Mouse (Mus musculus): Measurements from ENCODE around the gene Atp1b1. TPM values are rescaled to one million over a fixed set of nuclear protein-coding genes. Genes with fewer than 3 reads are reported as not detected.

Gene Atp1b1
- polyA plus RNA-seq, 1 experiment from 2014 or later: 86.4 TPM

DNA sequence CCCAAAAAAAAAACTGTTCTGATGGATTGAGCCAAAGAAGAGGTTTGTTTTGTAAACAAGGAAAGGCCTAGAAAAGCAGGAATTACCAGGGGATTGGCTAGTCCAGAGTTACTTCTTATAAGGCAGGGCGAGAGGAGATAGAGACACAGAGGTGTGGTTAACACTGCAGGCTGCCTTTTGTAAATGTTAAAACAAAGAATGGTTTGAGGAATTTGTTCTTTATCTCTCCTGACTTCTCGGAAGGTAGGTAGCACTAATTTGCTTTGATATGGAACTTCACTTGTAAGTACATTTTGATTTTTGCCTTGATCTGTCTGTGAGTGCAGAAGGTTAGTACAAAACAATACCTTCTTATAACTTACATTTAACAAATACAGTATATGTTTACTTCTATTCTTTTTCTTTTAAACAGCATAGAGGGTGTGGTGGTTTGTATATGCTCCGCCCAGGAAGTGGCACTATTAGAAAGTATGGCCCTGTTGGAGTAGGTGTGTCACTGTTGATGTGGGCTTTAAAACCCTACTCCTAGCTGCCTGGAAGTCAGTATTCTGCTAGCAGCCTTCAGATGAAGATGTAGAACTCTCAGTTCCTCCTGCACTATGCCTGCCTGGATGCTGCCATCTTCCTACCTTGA, 31.9 kb upstream of the Atp1b1 start:
- no peaks in the 10 kb centered on the region for H3K4me1 ChIP-seq (ENCODE audit: control insufficient read depth, insufficient read depth, low read length)
- no peaks in the 10 kb centered on the region for H3K36me3 ChIP-seq (ENCODE audit: control insufficient read depth, insufficient read depth, low read length)
- no peak for ATAC-seq (ENCODE audit: low FRiP score, low TSS enrichment)
- H3K4me3 ChIP-seq (ENCODE audit: low read length): no peak overlapping the region
- WGBS: 94% methylated on average over 3 of the region's 3 CpGs
- H3K27me3 ChIP-seq (ENCODE audit: control insufficient read depth, insufficient read depth, low read length): no peaks in the 10 kb centered on the region
- H3K27ac ChIP-seq (ENCODE audit: low read depth, low read length): no peak overlapping the region
- H3K4me2 ChIP-seq (replicated peaks; ENCODE audit: low read depth, low read length): no peak overlapping the region
- no peaks in the 10 kb centered on the region for H3K9me3 ChIP-seq (ENCODE audit: control insufficient read depth, low read length)
- no peak overlapping the region for H3K9ac ChIP-seq (ENCODE audit: low read depth, low read length)

DNA sequence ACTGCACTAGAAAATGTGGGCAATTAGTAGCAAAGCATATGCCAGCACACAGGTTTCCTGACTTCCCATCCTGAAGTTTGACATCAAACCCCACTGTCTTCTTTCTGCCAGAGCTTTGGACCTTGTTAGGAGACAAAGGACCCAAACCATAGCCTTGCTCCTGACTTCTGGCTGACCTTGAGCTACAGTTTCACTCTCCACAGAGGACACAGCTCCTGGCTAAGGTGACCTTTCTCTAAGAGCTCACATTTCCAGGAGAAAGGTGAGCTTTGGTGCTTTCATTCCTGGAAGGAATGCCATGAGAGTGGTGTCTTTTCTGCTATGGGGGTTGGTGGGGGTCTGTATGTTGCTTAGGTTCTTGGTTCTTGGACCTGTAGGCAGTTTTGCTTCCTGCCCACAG, 25.6 kb upstream of the Atp1b1 start:
- Histone ChIP-seq H3K4me3 (ENCODE audit: low read length) (no peak overlapping the region), H3K4me2 (replicated peaks; ENCODE audit: low read depth, low read length) (no peak overlapping the region), H3K4me1 (ENCODE audit: control insufficient read depth, insufficient read depth, low read length) (no peaks in the 10 kb centered on the region), H3K27ac (ENCODE audit: low read depth, low read length) (no peak overlapping the region), H3K9ac (ENCODE audit: low read depth, low read length) (no peak overlapping the region), H3K36me3 (ENCODE audit: control insufficient read depth, insufficient read depth, low read length) (no peaks in the 10 kb centered on the region), H3K27me3 (ENCODE audit: control insufficient read depth, insufficient read depth, low read length) (no peaks in the 10 kb centered on the region), H3K9me3 (ENCODE audit: control insufficient read depth, low read length) (no peaks in the 10 kb centered on the region)
- ATAC-seq (ENCODE audit: low FRiP score, low TSS enrichment): no peak

DNA sequence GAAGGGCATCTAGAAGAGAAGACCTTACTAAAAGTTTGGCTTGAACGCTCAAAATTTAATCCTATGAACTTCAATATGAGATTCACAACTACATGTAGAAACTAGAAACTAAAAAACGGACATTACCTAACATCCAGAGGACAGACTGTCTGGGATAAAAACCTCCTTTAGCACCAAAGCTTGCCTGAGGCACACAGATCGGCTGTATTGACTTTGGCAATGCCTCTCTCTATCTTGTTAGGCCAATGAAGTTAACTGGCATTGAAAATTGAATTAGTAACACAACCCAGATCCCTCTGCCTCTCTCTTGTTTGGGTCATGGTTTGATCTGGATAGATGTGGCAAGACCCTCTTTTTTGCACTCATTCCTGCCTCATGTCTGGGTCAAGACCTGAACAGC, 24.7 kb upstream of the Atp1b1 start:
- Histone ChIP-seq H3K4me1 (ENCODE audit: control insufficient read depth, insufficient read depth, low read length) (no peaks in the 10 kb centered on the region), H3K27me3 (ENCODE audit: control insufficient read depth, insufficient read depth, low read length) (no peaks in the 10 kb centered on the region), H3K4me3 (ENCODE audit: low read length) (no peak overlapping the region), H3K27ac (ENCODE audit: low read depth, low read length) (no peak overlapping the region), H3K36me3 (ENCODE audit: control insufficient read depth, insufficient read depth, low read length) (no peaks in the 10 kb centered on the region), H3K9me3 (ENCODE audit: control insufficient read depth, low read length) (no peaks in the 10 kb centered on the region), H3K4me2 (replicated peaks; ENCODE audit: low read depth, low read length) (no peak overlapping the region), H3K9ac (ENCODE audit: low read depth, low read length) (no peak overlapping the region)
- WGBS: 82% methylated on average over 3 of the region's 3 CpGs
- no peak for ATAC-seq (ENCODE audit: low FRiP score, low TSS enrichment)

DNA sequence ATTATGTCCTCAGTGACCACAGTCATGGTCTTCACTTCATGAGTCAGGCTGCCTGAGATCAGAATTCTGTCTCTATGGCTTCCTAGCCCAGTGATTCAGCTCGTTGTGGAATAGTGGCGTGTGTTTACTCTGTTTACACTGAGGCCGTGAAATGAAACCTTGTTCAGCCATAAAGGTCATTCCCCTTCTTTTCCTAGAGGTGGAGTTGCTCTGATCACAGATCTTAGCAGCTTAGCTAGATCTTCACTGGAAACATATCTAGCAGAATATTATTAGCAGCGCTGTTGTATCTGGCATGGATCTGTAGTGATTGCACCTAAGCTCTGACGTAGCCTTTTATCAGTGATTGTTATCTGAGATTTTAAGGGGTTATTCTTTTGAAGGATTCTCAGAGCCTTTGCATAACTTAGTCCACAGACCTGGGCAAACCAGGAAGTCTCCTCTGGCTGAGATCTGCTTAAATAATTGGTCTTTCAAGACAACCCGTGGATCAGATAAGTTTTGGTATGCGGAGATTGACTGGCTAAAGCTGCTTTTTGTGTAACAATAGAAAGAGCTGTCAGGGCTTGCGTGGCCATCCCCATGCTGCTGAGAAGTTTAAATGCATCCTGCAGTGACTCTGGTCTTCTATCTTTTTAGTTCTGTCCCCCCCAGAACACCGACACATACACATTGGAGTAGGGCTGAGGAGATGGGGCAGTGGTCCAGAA, 23.6 kb upstream of the Atp1b1 start:
- H3K36me3 ChIP-seq (ENCODE audit: control insufficient read depth, insufficient read depth, low read length): no peaks in the 10 kb centered on the region
- no peaks in the 10 kb centered on the region for H3K27me3 ChIP-seq (ENCODE audit: control insufficient read depth, insufficient read depth, low read length)
- H3K27ac ChIP-seq (ENCODE audit: low read depth, low read length): no peak overlapping the region
- 59% methylated on average over 9 of the region's 9 CpGs for WGBS
- no peak overlapping the region for H3K9ac ChIP-seq (ENCODE audit: low read depth, low read length)
- ATAC-seq (ENCODE audit: low FRiP score, low TSS enrichment): no peak
- no peaks in the 10 kb centered on the region for H3K4me1 ChIP-seq (ENCODE audit: control insufficient read depth, insufficient read depth, low read length)
- H3K4me2 ChIP-seq (replicated peaks; ENCODE audit: low read depth, low read length): no peak overlapping the region
- H3K4me3 ChIP-seq (ENCODE audit: low read length): no peak overlapping the region
- H3K9me3 ChIP-seq (ENCODE audit: control insufficient read depth, low read length): no peaks in the 10 kb centered on the region

DNA sequence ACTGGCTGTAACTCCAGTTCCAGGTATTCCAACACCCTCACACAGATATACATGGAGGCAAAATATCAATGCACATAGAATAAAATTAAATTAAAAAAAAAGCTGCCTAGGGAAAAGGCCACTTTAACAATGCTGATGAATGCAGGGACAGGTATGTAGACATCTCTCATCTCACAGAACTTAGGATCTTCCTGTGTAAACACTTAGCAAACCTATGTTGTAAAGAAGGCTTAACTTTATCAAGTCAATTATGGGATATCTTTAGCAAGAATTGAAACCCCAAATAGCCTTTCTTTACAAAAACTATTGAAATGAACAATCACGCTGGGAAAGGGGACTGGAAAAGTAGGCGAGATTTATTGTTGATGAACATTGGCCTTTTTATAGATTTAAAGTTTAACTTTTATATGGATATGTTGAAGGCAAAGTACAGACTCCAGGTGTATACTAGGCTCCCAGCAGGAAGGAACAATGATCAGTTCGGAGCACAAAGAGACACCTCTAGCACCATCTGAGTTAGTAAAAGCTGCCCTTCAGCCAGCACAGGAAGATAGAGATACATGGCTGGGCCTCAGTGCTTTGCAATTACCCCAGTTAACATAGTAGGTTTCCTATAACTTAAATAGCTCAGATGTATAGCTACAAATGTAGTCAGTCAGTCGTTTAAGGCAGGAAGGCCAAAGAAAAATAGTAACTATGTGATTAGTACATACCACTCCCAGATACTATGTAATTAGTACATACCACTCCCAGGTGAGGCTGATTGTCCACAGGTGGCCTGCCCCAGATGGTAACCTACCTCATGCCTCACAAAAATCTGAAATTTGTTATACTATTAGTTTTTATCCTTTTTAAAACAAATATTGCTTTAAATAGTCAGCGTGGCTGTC, 22.8 kb upstream of the Atp1b1 start:
- Histone ChIP-seq H3K4me1 (ENCODE audit: control insufficient read depth, insufficient read depth, low read length) (no peaks in the 10 kb centered on the region), H3K27me3 (ENCODE audit: control insufficient read depth, insufficient read depth, low read length) (no peaks in the 10 kb centered on the region), H3K9ac (ENCODE audit: low read depth, low read length) (no peak overlapping the region), H3K9me3 (ENCODE audit: control insufficient read depth, low read length) (no peaks in the 10 kb centered on the region), H3K36me3 (ENCODE audit: control insufficient read depth, insufficient read depth, low read length) (no peaks in the 10 kb centered on the region), H3K4me2 (replicated peaks; ENCODE audit: low read depth, low read length) (no peak overlapping the region), H3K27ac (ENCODE audit: low read depth, low read length) (no peak overlapping the region), H3K4me3 (ENCODE audit: low read length) (no peak overlapping the region)
- 83% methylated on average over 5 of the region's 5 CpGs for WGBS
- ATAC-seq (ENCODE audit: low FRiP score, low TSS enrichment): no peak

DNA sequence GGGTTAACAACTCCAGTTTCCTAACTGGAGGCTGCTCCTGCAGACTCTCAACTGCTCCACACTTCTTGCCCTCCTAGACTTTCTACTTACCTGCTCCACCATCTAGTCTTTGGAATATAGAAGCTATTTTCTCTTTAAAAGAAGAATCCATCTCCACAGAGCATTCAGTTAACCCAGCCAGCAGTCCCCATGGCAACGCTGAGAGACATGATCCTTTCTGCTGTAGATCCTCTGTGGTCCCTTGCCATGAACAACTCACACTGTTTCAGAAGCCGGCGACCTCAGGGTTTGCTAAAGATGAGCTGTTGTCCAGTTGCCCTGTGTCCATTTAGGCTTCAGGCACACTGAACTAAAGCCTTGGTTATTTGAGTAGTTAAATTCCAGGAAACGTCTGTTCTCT, 17.7 kb upstream of the Atp1b1 start:
- H3K27me3 ChIP-seq (ENCODE audit: control insufficient read depth, insufficient read depth, low read length): no peaks in the 10 kb centered on the region
- H3K4me2 ChIP-seq (replicated peaks; ENCODE audit: low read depth, low read length): no peak overlapping the region
- no peak overlapping the region for H3K27ac ChIP-seq (ENCODE audit: low read depth, low read length)
- no peak for ATAC-seq (ENCODE audit: low FRiP score, low TSS enrichment)
- H3K4me3 ChIP-seq (ENCODE audit: low read length): no peak overlapping the region
- H3K36me3 ChIP-seq (ENCODE audit: control insufficient read depth, insufficient read depth, low read length): no peaks in the 10 kb centered on the region
- no peaks in the 10 kb centered on the region for H3K4me1 ChIP-seq (ENCODE audit: control insufficient read depth, insufficient read depth, low read length)
- H3K9me3 ChIP-seq (ENCODE audit: control insufficient read depth, low read length): no peaks in the 10 kb centered on the region
- no peak overlapping the region for H3K9ac ChIP-seq (ENCODE audit: low read depth, low read length)
- WGBS: 85% methylated on average over 4 of the region's 4 CpGs

DNA sequence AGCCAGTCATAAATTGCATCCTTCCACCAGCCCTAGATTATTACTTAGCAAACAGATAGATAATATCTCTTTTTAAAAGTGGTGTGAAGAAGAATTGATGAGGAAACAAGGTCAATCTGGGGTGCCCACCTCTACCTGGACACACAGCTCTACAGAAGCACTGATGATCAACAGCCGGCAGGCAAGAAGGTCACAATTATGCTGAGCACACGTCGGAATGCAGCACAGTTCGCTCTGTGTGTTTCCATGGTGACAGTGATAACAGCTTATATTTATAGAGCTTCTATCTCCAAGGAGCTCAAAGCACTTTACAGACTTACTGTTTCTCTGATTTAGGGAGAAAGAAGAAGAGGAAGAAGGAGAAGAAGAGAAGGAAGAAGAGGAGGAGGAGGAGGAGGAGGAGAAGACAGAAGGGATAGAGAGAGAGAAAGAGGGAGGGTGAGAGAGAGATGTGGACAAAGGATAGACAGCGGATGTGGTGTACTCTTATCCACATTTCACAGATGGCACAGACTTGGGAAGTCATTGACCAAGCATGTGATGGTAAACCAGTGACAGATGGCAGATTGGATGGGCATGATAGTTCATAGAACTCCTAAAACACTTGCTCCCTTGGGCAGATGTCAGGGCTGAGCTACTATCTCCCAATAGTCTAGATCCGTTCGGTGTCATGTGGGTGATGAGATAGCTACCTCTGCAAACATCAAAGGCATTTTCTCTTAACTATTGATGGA, 16.8 kb upstream of the Atp1b1 start:
- Histone ChIP-seq H3K9ac (ENCODE audit: low read depth, low read length) (no peak overlapping the region), H3K4me2 (replicated peaks; ENCODE audit: low read depth, low read length) (no peak overlapping the region), H3K9me3 (ENCODE audit: control insufficient read depth, low read length) (no peaks in the 10 kb centered on the region), H3K27ac (ENCODE audit: low read depth, low read length) (no peak overlapping the region), H3K27me3 (ENCODE audit: control insufficient read depth, insufficient read depth, low read length) (no peaks in the 10 kb centered on the region), H3K4me1 (ENCODE audit: control insufficient read depth, insufficient read depth, low read length) (no peaks in the 10 kb centered on the region), H3K36me3 (ENCODE audit: control insufficient read depth, insufficient read depth, low read length) (no peaks in the 10 kb centered on the region), H3K4me3 (ENCODE audit: low read length) (no peak overlapping the region)
- ATAC-seq (ENCODE audit: low FRiP score, low TSS enrichment): no peak
- WGBS: 64% methylated on average over 7 of the region's 7 CpGs

DNA sequence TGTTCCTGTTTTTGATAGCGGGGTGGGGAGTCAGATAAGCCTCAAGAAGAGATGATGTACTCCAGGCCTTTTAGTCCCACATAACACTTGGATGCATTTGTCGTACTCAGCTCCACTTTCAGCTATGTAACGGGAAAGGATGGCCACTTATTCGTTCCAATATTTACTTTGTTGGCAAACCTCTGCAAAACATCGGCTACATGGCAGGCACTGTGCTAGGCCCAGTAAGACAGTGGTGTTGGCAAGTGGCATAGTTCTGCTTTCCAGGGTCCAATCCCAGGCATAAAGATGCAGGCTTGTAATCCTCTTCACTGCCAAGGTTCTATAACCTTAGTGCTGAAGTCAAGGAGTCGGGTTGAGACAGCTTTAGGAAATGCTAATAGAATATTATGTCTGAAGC, 16.2 kb upstream of the Atp1b1 start:
- no peak overlapping the region for H3K4me3 ChIP-seq (ENCODE audit: low read length)
- H3K27me3 ChIP-seq (ENCODE audit: control insufficient read depth, insufficient read depth, low read length): no peaks in the 10 kb centered on the region
- no peaks in the 10 kb centered on the region for H3K9me3 ChIP-seq (ENCODE audit: control insufficient read depth, low read length)
- H3K36me3 ChIP-seq (ENCODE audit: control insufficient read depth, insufficient read depth, low read length): no peaks in the 10 kb centered on the region
- H3K27ac ChIP-seq (ENCODE audit: low read depth, low read length): no peak overlapping the region
- H3K9ac ChIP-seq (ENCODE audit: low read depth, low read length): no peak overlapping the region
- no peak overlapping the region for H3K4me2 ChIP-seq (replicated peaks; ENCODE audit: low read depth, low read length)
- ATAC-seq (ENCODE audit: low FRiP score, low TSS enrichment): no peak
- WGBS: 92% methylated on average over 6 of the region's 6 CpGs
- H3K4me1 ChIP-seq (ENCODE audit: control insufficient read depth, insufficient read depth, low read length): no peaks in the 10 kb centered on the region

Measured in kidney, embryonic 14.5 days (tissue).